Mouse (Mus musculus) liver, adult 2 months (tissue): ENCODE results near the gene Cep97.

ENCODE experiments used
- CTCF ChIP-seq: fragments of 200-500 bp; IDR thresholded peaks from 2 replicates; pipeline ENCODE4 v1.5.1; 2011; ENCODE audit warnings: low read depth, low read length, control low read depth
- POLR2A ChIP-seq: fragments of 200-500 bp; IDR thresholded peaks from 2 replicates; pipeline ENCODE4 v1.6.1; 2011; ENCODE audit warnings: low read length, control low read depth; ENCODE audit not compliant: insufficient read depth; ENCODE audit errors: extremely low read depth

- TF ChIP-seq CTCF (no peak), POLR2A (no peak)
Measured at GRCm38 (mm10) chr16:55940781-55941180, 6.1 kb upstream of the Cep97 start.
